Mouse (Mus musculus) 416B (cell line): ENCODE results near the gene Yif1a.
A peak's percentile ranks its signal among the peaks of the same experiment; 100 is the strongest.

Experiments
- DNase-seq: peaks from one replicate; pipeline ENCODE4 v3.0.0; 2011; ENCODE audit warnings: low read depth

Gene Yif1a

DNA sequence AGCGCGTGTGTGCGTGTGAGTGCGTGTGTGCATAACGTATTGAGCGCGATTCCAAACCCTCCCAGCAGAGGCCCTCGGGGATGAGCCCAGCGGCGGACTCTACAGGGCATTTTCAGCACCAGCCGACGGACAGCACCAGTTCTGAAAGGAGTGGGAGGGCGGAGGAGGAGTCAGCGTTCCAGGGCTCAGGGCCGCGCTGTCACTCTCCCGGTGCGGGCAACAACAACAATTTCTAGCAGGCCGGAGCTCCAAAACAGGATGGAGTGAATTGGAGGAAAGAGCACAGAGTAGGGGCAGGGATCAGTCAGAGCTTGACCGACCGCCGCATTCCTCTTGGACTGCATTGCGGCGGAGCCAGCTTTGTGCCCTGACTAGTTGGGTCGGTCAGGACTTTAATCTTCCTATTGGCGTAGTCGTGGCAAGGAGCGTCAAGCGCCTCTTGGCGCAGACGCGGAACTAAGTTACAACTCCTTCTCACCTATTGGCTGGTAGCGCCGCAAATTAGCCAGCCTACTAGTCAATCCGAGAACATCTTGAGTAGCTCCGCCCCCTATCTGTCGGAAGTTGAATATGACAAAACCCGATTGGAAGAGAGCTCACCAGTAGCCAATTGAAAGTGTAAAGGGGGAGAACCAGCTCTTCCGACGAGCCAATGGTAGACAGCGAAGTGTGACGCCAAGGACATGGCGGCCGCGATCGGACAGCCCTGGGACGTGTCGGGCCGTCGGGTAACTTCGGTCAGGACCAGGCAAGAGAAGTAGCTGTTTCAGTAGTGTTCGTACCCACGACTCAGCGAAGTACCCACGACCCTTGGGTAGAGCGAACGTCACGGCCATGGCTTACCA is at the start of gene Yif1a:
Gene Yif1a (plus strand): TSS at position 655 of the 845 bp plus-strand sequence.
- peak; percentile 100 for DNase-seq

DNA sequence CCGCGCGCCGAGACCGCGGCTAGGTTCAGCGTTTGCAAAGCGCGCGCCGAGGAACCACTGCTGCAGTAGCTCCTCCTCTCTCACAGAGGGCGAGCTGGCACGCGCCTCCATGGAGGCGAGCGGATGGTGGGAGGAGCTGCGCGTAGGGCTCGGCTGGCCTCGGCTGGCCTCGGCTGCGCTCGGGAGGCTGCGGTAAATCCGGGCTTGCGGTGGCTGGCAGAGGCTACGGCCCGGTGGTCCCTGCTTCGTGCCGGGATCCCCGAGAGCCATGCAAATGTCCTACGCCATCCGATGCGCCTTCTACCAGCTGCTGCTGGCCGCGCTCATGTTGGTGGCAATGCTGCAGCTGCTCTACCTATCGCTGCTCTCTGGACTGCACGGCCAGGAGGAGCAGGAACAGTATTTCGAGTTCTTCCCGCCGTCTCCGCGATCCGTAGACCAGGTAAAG is 49.6 kb upstream of the Yif1a start, which contains the start of the genes B4gat1 and AC124502.3:
Gene B4gat1 (plus strand): TSS at position 118 of the 448 bp plus-strand sequence.
Gene AC124502.3 (plus strand): TSS at position 183 of the 448 bp plus-strand sequence.
- peak; percentile 90 for DNase-seq

DNA sequence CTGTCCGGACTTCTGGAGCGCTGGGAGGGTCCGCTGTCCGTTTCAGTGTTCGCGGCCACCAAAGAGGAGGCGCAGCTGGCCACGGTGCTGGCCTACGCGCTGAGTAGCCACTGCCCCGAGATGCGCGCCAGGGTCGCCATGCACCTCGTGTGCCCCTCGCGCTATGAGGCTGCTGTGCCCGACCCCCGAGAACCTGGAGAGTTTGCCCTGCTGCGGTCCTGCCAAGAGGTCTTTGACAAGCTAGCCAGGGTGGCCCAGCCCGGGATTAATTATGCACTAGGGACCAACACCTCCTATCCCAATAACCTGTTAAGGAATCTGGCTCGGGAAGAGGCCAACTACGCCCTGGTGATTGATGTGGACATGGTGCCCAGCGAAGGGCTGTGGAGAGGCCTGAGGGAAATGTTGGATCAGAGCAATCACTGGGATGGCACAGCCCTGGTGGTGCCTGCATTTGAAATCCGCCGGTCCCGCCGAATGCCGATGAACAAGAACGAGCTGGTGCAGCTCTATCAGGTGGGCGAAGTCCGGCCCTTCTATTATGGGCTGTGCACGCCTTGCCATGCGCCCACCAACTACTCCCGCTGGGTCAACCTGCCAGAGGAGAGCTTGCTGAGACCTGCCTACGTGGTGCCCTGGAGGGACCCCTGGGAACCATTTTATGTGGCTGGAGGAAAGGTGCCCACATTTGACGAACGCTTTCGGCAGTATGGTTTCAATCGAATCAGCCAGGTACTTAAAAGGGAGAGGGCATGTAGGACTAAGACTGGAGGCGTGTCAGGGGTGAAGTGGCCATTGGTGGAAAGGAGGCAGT is 48.8 kb upstream of the Yif1a start:
- DNase-seq = no peak

- DNase-seq = peak; percentile 96
Observed at GRCm38 (mm10) chr19:5040862-5041523, 47.3 kb upstream of the Yif1a start, which contains the start of gene Brms1. Gene Brms1 (plus strand): TSS chr19:5041354.

- DNase-seq = no peak
Observed at GRCm38 (mm10) chr19:5041588-5041987, 46.8 kb upstream of the Yif1a start.

GRCm38 (mm10) chr19:5045531-5045930 is 42.8 kb upstream of the Yif1a start:
- no peak for DNase-seq

- no peak for DNase-seq
Observed at GRCm38 (mm10) chr19:5048138-5049056, 39.9 kb upstream of the Yif1a start.

DNA sequence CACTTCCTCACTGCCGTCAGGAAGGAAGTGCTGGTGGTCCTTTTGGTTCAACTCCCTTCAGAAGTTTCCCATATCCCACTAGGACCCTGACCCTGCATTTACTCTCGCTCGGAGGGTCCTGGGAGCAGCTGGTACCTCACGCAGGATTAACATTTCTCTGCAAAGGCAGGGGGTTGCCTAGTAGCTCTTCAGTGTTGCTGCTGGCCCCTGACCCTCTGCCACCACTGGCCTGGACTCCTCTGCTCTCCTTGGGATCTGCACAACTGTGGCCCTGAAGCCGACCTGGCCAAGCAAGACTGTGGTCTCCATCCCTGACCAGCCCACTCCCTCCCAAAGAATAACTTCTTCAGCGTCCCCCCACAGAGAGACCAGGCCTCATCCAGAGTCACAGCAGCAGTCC is 39.0 kb upstream of the Yif1a start:
- no peak for DNase-seq

GRCm38 (mm10) chr19:5050047-5050905 is 38.1 kb upstream of the Yif1a start, which contains the start of gene Rin1:
Gene Rin1 (plus strand): TSS chr19:5050481.
- DNase-seq = peak; percentile 95

- DNase-seq = peak; percentile 51
Observed at GRCm38 (mm10) chr19:5051031-5051430, 37.3 kb upstream of the Yif1a start.

- DNase-seq = no peak
Observed at GRCm38 (mm10) chr19:5051515-5051914, 36.8 kb upstream of the Yif1a start.

GRCm38 (mm10) chr19:5052166-5052822 is 36.0 kb upstream of the Yif1a start:
- no peak for DNase-seq

GRCm38 (mm10) chr19:5052853-5053252 is 35.5 kb upstream of the Yif1a start:
- DNase-seq = no peak

GRCm38 (mm10) chr19:5053909-5054308 is 34.4 kb upstream of the Yif1a start:
- peak; percentile 62 for DNase-seq

DNA sequence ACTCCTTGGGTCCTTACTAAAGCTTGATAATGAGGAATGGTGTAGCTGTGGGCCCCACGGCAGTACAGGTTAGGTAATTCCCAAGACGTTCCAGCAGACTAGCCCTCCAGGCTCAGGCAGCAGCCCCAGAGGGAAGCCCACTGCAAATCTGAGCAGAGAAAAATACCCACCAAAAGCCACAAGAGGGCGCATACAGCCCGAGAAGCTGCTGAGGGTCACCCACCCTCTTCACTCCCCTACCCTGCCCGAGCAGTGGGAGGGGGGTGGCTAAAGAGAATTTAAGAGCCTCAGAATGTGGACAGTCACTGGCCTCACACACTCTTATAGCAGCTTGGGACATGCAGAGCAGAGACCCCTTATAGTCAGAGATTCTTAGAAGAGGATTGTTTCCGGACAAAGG is 32.1 kb upstream of the Yif1a start:
- DNase-seq = peak; percentile 44

GRCm38 (mm10) chr19:5057876-5058775 is 30.2 kb upstream of the Yif1a start:
- no peak for DNase-seq

DNA sequence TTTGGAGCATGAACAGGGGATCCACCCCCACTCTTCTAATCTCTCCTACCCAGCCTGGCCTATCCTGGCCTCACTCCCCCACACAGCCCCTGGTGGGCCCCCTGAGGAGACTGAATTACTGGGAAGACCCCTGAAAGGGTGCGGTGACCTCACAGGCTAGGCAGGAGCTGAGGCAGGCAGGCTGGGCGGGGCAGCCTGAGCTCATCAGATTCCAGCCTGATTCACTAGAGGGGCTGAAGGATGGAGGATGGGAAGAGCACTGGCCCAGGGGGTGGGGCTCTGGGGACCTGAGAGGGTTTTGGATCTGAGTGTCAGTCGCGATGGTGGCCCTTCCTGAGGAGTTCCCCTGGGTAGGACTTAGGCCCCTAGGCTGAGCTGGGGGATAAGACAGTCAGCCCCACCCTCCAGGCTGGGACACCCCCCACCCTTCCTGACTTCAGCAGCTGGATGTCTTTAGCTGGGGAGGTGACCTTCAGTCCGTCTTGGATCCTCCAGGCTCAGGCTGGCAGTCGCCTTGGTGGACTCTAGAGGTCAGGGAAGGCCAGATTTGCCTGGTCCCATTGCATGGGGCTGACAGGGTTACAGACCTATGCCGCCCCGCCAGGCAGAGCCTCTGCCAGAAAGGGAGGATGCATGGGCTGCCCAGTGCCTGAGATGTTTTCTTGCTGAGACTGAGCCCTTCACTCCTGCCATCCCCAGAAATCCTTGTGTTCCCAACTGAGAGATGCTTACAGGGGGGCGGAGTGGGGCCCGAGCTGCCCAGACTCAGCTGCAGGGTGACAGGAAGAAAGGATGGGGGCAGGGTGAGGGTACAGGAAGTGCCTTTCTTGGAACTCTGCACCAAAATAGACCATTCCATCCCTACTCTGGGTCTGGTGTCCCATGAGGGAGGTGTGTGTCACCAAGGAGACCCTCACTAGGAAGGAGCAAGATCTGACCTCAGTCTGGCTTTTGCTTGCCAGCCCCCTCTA is 29.3 kb upstream of the Yif1a start:
- DNase-seq = no peak
